Mouse (Mus musculus) lung, postnatal 0 days (tissue): ENCODE results near the gene Sdk1.

Experiments used
- CTCF ChIP-seq: IDR thresholded peaks from 2 replicates; pipeline ENCODE4 v1.5.1; 2016; ENCODE audit warnings: antibody characterized with exemption, mild to moderate bottlenecking
- EP300 ChIP-seq: IDR thresholded peaks from 2 replicates; pipeline ENCODE4 v1.6.1; 2016; ENCODE audit warnings: antibody characterized with exemption, mild to moderate bottlenecking, control low read depth

- no peak for TF ChIP-seq CTCF
- no peak for TF ChIP-seq EP300
Measured at GRCm38 (mm10) chr5:142256231-142256630, 1014.9 kb downstream of the Sdk1 start.
